Mouse (Mus musculus) pancreas, adult 10 weeks (tissue): ENCODE data around the gene Zfp626. TPM values are rescaled to one million over a fixed set of nuclear protein-coding genes. Genes with fewer than 3 reads are reported as not detected.

Source experiments
- polyA plus RNA-seq: library from polyadenylated mRNA; stranded (reverse); fragments of 350-450 nt; fragmentation: Illumina TruSeq; extraction: RNeasy Lipid Tissue Mini Kit (QIAGEN cat#74804); gene quantifications from one replicate; pipeline ENCODE4 v1.2.3, GENCODE M21; 2015; ENCODE audit warnings: low read depth, low replicate concordance; ENCODE audit not compliant: insufficient read depth

Zfp626 gene
- 1.2 TPM for polyA plus RNA-seq

DNA sequence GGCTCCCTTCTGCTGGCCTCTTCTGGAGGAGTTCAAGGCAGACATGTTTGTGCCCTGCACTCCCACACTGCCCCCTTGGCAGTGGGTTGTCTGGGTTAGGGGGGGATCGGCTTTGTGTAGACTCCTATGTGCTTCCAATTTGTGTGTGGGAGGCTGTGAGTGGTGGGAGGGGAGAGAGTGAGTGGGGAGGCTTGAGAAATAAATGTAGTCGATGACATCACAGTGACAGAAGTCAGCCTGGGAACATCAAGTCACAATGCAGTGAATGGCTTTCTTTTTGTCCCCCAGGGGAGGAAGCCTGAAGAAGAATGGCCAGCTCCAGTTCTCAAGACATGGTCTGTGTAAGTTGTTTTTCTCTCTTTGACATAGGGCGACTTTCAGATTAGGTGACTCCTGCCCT lies at the start of gene Zfp626:
TSS of gene Zfp626 (plus strand) at position 301 of the 400 bp plus-strand sequence.

DNA sequence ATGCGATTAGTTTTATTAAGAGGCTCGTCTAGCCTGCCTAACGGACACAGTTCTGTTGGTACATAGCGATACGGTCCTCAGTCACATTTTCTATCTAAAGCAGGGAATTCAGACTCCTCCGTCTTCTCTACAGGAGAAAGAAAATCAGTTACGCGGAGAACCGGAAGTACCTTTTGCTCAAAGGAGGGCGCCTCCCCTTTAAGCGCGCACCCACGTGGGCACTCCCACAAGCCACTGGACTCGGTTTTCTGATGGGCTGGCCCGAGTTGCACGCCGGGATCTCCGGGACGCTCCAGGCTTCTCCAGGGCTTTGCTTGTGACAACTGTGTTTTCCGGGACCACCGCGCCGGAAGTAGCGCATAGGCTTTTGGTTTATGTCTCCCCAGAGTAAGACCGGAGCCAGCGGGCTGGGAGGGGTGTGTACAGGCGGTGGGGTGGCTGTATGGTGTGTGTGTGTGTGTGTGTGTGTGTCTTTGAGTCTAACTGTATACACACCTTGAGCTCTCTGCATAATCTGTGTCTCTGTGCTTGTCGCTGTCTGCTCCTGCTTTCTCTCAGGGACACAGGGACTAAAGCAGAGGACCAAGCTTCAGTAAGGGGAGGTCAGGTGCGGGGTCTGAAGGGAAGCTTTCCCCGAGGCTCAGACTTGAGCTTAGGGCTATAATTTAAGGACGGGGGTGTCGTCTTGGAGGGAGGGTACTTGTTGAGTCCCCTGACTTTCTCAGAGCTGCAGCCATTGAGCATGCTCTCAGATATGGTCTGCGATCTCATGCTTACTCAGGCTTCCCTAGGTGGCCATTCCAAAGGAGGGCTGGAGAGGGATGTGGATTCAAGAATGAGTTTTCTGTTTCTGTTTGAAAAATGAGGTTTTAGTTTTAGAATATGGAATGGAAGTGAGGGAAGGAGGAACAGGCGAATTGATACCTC lies 31.6 kb downstream of the Zfp626 start, which contains the start of gene Zfp59:
TSS of gene Zfp59 (plus strand) at position 285 of the 927 bp plus-strand sequence.

DNA sequence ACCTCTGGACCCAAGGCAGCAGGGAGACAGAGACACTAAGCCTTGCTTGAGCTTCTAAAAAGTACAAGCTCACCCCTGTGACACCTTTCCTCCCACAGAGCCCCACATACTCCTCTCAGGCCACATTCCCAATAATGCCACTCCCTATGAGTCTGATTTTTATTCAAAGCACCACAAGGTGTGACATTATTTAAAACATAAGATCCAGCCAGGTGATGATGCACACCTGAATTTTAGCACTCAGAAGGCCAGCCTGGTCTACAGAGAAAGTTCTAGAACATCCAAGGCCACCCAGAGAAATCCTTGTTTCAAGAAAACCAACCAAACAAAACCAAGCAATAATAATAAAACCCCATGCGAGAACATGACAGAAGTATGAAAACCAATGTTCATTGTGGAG lies 50.2 kb downstream of the Zfp626 start, which contains the start of gene Zfp607a:
TSS of gene Zfp607a (plus strand) at position 301 of the 400 bp plus-strand sequence.

Other genes with a start within 250 kb of the Zfp626 start
- gene Akt2, start 215.6 kb upstream of the Zfp626 start, polyA plus RNA-seq = 25.0 TPM
- gene Ttc9b, start 153.3 kb upstream of the Zfp626 start, polyA plus RNA-seq = not detected
- gene Map3k10, start 132.6 kb upstream of the Zfp626 start, polyA plus RNA-seq = 5.3 TPM
- gene Zfp607b, start 117.9 kb upstream of the Zfp626 start, polyA plus RNA-seq = 0.39 TPM
- 2.9 TPM for gene Zfp60, start 75.8 kb upstream of the Zfp626 start, polyA plus RNA-seq
- 1.5 TPM for gene Zfp59, start 31.4 kb downstream of the Zfp626 start, polyA plus RNA-seq
- gene Zfp607a, start 50.3 kb downstream of the Zfp626 start, polyA plus RNA-seq = 1.6 TPM
- 2.9 TPM for gene Zfp974, start 122.3 kb downstream of the Zfp626 start, polyA plus RNA-seq
- gene Zfp780b, start 172.0 kb downstream of the Zfp626 start, polyA plus RNA-seq = 3.1 TPM
- 0.35 TPM for gene Zfp850, start 206.9 kb downstream of the Zfp626 start, polyA plus RNA-seq
- 35.1 TPM for gene Psmc4, start 242.9 kb downstream of the Zfp626 start, polyA plus RNA-seq